Mouse (Mus musculus): ENCODE measurements at regions not wholly inside any gene's neighbourhood (a gene's known extent, or its start where the extent isn't known, plus 50 kb on each side); places are given as distances from the start of the nearest gene placed in this dataset.

GRCm38 (mm10) chr15:62302233-62302632 is 1379.4 kb upstream of the A1bg start:
- no peak for DNase-seq (ENCODE audit: low spot score in 2 of 2)

- no peak for DNase-seq (ENCODE audit: low spot score in 2 of 2)
Measured at GRCm38 (mm10) chr15:62301567-62301966, 1378.8 kb upstream of the A1bg start.

GRCm38 (mm10) chr15:62297138-62297537 is 1374.3 kb upstream of the A1bg start:
- DNase-seq (ENCODE audit: low spot score in 2 of 2) = no peak

- DNase-seq (ENCODE audit: low spot score in 2 of 2) = peak; percentile 52 to 57
Measured at GRCm38 (mm10) chr15:62295233-62295927, 1372.6 kb upstream of the A1bg start.

GRCm38 (mm10) chr15:62294786-62295185 is 1372.0 kb upstream of the A1bg start:
- no peak for DNase-seq (ENCODE audit: low spot score in 2 of 2)

- DNase-seq (ENCODE audit: low spot score in 2 of 2) = no peak
Measured at GRCm38 (mm10) chr15:62292876-62293275, 1370.1 kb upstream of the A1bg start.

- no peak for DNase-seq (ENCODE audit: low spot score in 2 of 2)
Measured at GRCm38 (mm10) chr15:62290687-62291086, 1367.9 kb upstream of the A1bg start.

- no peak for DNase-seq (ENCODE audit: low spot score in 2 of 2)
Measured at GRCm38 (mm10) chr15:62286666-62287655, 1364.1 kb upstream of the A1bg start.

- DNase-seq (ENCODE audit: low spot score in 2 of 2) = no peak
Measured at GRCm38 (mm10) chr15:62284606-62285531, 1362.1 kb upstream of the A1bg start.

GRCm38 (mm10) chr15:62283661-62284429 is 1361.0 kb upstream of the A1bg start:
- no peak for DNase-seq (ENCODE audit: low spot score in 2 of 2)

GRCm38 (mm10) chr15:62282646-62283045 is 1359.8 kb upstream of the A1bg start:
- no peak for DNase-seq (ENCODE audit: low spot score in 2 of 2)

GRCm38 (mm10) chr15:62282116-62282515 is 1359.3 kb upstream of the A1bg start:
- DNase-seq (ENCODE audit: low spot score in 2 of 2) = no peak

GRCm38 (mm10) chr15:62279526-62279925 is 1356.7 kb upstream of the A1bg start:
- DNase-seq (ENCODE audit: low spot score in 2 of 2) = no peak

GRCm38 (mm10) chr15:62274818-62275217 is 1352.0 kb upstream of the A1bg start:
- DNase-seq (ENCODE audit: low spot score in 2 of 2) = no peak

GRCm38 (mm10) chr15:62273855-62274488 is 1351.2 kb upstream of the A1bg start:
- DNase-seq (ENCODE audit: low spot score in 2 of 2) = no peak

- no peak for DNase-seq (ENCODE audit: low spot score in 2 of 2)
Measured at GRCm38 (mm10) chr15:62272755-62273154, 1349.9 kb upstream of the A1bg start.

GRCm38 (mm10) chr15:62271428-62271827 is 1348.6 kb upstream of the A1bg start:
- no peak for DNase-seq (ENCODE audit: low spot score in 2 of 2)

GRCm38 (mm10) chr15:62268189-62268588 is 1345.4 kb upstream of the A1bg start:
- no peak for DNase-seq (ENCODE audit: low spot score in 2 of 2)

- DNase-seq (ENCODE audit: low spot score in 2 of 2) = no peak
Measured at GRCm38 (mm10) chr15:62267536-62267935, 1344.7 kb upstream of the A1bg start.

GRCm38 (mm10) chr15:62266025-62266424 is 1343.2 kb upstream of the A1bg start:
- no peak for DNase-seq (ENCODE audit: low spot score in 2 of 2)
